Mouse (Mus musculus) urinary bladder, adult 18-20 months (tissue): ENCODE measurements around the gene Atxn7l1.
"Not testable (repeated sequence)": the region's sequence is repeated elsewhere in the genome, so short reads cannot be mapped to it uniquely, and the experiment has no call there.

Experiments used
- DNase-seq, 2 experiments: peaks; one replicate each; pipeline ENCODE4 v3.0.0; 2022; ENCODE audit warnings: low spot score in 2 of 2, mixed read lengths in 2 of 2

The Atxn7l1 gene

DNA sequence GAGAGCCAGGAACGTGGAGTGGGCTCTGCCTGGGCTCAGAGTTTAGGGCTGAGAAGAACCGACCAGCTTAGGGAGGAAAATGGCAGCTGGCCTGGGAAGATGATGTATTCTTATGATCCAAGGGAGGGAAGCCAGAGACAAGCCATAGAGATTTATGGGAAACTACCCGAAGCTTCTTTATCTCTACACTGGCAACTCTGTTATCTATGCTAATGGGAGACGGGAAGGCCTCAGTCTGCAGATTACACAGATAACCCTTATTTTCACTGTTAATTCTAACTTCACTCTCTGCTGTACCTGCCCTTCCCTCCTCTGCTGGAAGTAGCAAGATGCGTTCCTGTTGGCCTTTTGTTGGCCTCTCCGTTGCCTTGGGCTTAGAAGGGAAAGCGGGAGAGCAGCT lies 5.6 kb downstream of the Atxn7l1 start:
- DNase-seq: no peak

DNA sequence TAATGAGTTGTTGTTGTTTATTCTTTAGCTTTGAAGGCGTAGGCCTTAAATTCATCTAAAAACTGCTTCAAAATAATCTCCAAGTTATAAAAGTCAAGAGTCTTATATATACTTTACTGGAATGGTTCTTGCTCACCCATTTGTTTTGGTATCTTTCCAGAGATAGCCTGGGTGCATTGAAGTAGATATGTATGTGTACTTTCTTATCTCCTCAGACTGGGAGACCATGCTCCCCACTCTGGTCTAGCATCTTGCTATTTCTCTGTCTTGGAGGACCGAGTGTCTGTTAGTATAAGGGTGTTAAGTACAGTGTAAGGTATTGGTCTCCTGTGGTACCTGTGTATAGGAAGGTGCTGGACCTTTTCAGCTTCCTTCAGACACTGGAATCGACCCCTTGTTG lies 6.4 kb downstream of the Atxn7l1 start:
- no peak for DNase-seq

DNA sequence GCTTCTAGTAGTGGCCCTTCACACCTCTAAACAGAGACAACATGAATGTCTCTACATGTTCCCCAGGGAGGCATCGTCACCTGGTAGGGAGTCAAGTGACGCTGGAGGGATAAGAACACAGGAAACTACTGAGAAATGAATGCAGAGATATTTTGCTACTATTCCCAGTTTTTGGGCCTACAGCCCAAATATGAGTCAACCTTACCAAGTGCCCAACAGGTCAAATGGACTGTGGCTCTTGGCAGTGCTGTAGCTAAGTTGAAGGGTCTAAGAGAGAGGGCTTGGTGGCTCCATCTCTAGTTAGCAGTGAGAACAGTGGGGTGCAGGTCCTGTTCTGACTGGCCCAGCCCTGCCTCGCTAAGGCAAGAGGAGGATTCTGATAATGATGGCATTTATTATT lies 7.2 kb downstream of the Atxn7l1 start:
- no peak for DNase-seq

DNA sequence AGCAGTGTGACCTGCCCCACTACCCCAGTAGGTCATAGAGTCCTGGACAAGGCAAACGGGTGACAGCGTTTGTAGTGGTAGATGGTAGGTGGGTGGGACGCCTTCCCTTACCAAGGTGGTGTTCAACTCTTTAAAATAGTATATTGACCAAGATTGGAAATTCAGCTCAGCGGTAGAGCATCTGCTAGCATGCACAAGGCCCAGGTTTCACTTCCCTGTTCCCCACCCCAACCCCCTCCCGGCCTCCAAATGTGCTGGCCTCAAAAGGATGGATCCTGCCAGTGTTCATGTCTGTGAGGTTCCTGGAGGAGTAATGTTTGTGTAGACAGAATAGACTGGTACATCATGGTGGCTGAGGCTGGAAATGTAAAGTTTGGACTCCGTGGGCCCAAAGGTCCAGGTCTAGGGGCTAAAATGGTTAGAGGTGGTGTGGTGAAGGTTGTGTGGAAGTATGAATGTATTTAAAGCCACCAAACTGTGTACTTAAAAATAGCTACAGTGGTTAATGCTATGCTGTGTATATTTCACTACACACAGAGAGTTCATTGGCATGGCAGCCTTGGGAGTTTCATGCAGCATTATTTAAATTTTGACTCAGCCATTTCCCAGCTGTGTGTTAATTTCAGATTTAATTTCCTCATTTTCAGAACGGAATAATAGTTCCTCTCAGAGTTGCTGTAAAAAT lies 9.0 kb downstream of the Atxn7l1 start:
- no peak for DNase-seq

DNA sequence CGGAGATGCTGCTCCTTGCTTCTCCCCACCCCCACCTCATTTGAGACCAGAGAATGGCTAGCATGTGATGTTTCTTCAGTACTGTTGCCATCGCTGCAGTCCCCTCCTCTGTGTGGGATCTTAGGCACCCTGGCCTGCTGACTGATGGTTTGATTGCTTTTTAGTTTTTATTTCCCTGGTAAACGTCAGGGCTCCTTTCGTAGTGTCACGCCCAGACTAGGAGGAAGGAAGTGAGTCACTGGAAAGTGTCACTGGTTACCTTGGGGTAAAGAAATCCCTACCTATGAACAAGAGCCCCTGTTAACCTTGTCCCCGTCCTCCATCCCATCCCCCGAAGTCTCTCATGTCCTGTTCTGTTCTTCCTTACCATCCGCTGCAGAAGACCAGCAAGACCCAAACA lies 10.8 kb downstream of the Atxn7l1 start:
- DNase-seq: no peak

DNA sequence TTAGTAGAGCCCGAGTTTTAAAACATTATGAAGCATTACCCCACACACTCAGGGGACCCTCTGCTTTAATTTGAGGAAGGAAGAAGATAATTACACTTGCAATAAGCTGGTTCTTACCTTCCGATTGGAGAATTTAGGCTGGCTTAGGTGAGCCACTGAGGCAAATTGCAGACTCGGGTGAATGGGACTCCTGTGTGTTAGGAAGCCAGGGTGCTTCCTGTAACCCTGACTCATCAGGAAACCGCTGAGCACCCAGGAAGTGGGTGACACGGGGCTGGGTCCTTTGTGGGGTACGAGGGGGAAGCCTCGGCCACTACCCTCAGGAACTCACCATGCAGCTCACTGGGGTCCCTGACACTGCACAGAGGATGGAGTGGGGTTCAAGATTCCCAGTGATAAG lies 12.9 kb downstream of the Atxn7l1 start:
- no peak for DNase-seq

DNA sequence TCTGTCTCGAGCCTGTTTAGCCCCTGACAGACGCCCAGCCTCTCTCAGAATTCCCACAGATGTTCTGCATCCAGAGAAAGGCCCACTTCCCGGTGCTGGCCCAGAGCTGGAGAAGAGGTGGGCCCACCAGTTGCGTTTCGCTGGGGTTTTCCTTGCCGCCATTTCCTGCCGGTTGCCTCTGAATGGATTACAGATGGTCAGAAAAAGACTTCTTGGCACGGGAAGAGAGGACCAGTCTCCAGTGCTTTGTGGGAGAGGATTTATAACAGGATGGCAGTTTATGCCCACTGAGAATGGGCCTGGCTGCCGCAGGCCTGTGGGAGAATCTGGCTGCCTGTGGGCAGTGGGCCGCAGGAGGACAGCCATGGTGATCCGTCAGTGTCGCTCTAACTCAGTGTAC lies 15.0 kb downstream of the Atxn7l1 start:
- DNase-seq: no peak

DNA sequence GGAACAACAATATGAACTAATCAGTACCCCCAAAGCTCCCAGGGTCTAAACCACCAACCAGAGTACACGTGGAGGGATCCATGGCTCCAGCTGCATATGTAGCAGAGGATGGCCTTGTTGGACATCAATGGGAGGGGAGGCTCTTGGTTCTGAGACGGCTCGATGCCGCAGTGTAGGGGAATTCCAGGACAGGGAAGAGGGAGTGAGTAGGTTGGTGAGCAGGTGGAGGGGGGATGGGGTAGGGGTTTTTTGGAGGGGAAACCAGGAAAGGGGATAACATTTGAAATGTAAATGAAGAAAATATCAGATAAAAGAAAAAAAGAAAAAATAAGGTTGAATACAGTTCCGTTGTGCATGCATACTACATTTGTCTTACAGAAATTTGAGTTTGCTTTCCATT lies 16.5 kb downstream of the Atxn7l1 start:
- not testable (repeated sequence) for DNase-seq

DNA sequence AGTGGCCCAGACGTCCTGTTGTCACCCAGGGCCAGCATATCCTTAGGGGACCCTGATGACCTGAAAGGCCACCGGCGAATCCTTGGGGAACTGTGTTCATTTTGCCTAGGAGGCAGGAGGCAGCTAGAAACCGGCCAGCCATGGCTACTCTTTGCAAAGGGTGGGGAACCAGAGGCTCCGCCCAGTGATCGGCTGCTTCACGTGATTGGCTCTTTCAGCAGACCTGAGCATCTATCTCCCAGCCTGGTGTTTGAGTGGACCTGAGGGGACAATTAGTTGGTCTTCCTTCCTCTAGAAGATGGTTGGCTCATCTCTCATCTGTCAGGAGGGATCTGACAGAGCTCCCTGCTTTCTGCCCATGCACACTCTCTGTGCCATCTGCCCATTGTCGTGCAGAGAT lies 19.2 kb downstream of the Atxn7l1 start:
- DNase-seq: no peak

DNA sequence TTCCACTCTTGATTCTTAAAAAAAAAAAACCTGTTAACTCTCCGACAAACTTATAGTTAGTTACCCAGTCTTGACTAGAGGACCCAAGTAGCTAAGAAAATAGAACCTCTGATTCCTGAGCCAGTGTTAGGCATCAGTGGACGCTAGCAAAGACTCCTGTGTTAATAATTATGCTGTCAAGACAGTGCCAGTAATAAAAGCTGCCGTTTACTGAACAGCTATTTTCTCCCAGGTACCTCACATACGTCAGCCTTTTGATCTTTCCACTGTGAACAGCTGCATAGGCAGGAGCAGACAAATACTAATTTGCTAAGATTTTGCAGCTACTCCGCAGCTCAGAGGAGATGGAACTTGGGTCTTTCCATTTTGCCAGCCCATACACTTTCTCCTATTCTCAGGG lies 20.1 kb downstream of the Atxn7l1 start:
- no peak for DNase-seq

DNA sequence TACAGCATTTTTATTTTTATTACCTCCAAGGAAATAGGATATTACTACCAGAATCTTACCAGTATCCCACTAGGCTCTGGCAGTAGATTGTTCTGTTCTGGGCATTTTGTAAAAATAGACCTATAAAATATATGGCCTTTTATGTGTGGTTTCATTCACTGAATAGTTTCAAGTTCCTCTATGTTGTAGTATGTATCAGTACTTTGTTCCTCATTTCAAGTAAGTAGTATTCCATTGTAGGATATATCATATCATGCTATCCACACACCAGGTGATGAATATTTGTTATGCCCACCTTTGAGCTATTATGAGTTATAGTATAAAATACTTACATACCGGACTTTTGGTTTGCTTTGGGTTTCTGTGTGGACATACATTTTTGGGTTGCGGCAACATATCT lies 21.0 kb downstream of the Atxn7l1 start:
- no peak for DNase-seq

DNA sequence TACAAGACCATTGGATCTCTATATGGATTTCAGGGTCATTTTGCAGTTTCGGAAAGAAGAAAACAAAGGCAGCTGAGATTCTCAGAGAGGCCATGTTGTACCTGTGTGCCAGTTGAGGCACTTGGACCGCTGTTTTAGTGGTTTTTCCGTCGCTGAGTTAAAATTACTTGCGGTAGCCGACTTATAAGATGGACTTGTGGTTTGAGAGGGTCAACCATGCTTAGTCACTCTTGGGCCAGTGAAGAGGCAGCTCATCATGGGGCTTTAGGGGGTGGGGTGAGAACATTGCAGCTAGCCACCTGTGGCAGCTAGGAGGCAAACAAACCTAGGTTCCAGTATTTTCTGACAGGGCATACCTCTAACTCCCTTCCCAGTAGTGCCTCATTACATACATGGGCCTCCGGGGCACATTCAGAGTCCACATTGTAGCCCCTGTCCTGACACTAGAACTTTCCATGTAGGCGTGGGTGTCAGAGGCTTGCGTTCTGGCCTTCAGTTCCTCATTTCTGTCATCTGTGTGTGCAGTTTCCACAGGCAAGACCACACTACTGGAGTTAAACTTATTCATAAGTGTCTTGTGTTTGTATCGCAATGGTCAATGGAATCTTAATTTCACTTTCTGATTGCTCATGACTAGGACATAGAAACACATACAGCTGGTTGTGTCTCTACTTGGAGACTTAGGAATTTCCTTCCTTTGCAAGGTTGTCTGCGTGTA lies 22.4 kb downstream of the Atxn7l1 start:
- DNase-seq: no peak

DNA sequence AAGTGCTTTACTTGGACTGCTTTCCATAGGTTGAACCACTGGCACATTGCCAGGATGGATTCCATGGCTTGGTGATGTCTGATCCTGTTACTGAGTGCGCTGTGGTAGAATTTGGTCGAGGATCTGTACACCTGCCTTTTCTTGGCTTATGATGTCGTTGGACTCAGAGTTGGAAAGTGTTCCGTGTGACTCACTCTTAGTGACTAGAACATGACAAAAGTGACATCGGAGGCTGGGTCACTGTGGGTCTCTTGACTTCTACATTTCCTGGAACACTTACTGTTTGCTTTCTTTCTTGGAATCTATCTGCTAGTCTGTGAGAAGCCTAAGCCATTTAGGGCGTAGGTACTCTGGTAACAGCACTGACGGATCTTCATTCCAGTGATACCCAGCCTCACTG lies 23.3 kb downstream of the Atxn7l1 start:
- no peak for DNase-seq

DNA sequence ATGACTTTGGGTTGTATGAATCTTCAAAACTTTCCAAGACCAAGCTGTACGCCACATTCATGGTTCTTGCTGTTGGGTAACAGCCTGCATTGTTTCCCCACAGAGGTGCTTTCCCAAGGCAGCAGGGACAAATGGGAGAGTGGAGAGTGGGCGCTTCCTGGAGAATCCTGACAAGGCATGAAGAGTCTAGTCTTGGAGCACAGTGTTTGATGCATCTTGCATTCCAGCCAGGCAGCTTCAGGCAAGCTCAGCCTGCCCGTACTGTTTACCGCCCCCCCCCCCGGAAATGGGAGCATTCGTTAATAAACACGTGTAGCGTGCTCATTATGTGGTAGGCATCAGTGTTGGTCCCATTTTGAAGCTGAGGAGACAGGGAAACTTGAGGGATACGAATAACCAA lies 25.4 kb downstream of the Atxn7l1 start:
- DNase-seq: no peak

DNA sequence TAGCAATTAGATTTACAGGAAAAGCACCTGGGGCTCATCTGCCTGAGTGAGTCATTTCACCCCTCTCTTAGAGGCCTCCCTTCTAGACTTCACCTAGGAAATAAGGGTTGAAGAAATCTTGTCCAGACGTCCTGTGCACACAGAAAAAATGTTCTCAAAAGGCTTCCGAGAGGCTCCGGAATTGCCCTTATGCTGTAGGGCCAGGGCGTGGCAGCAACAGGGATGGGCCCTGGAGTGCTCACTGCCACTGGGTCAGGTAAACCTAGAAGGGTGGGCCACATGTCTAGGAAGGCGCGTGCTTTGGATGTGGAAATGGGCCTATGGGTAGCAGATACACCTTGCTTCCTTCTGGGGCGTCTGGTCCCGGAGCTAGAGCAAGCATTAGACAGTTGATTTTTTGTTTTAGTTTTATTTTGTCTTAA lies 26.2 kb downstream of the Atxn7l1 start:
- DNase-seq: no peak

DNA sequence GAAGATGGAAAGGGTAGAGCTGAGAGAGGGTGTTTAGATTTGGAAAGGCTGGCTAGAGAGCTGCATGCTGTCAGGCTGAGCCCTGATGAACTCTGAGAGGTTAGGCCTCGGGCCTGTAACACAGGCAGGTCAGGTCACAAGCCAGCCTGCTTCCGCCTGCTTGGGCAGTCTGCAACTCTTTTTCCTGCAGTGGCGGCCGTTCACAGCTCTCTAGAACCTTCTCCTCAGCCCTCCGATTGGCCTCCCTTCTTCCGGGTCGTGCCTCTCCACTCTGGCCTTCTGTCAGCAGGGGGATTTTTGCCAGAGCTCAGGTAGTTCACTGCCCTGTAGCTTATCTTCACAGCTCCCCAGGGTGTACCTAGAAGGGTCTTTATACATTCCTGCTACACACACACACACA lies 26.7 kb downstream of the Atxn7l1 start:
- DNase-seq: no peak

DNA sequence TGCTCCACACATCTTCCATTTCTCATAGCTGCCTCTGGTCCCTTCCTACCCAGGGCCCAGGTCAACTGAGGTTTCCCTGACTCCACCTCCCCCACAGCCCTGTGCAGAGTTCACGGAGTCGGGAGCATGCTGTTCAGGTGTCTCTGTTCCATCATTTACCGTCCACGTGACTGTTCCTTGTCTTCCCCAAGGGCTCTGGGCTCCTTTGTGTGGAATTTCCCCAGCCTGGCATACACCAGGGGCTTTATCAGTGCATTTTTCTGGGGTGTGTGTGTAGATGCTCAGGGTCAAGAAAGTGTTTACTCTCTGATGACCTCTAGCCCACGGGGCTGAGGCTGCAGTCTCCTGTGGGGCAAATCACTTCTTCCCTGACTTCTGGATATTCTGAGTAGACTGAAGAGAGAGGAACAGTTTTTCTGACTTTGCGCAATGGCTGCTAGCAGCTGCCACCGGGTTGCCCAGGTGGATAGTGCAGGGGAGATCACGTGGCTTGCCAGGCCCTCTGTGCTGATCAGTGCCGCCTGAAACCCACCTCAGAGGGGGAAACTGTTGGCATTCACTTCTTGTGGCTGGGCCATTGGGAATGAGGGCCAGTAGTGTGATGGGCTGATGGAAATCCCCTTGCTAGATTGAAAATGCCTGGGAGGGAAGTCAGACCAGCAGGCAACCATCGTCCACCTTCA lies 27.3 kb downstream of the Atxn7l1 start:
- no peak for DNase-seq

DNA sequence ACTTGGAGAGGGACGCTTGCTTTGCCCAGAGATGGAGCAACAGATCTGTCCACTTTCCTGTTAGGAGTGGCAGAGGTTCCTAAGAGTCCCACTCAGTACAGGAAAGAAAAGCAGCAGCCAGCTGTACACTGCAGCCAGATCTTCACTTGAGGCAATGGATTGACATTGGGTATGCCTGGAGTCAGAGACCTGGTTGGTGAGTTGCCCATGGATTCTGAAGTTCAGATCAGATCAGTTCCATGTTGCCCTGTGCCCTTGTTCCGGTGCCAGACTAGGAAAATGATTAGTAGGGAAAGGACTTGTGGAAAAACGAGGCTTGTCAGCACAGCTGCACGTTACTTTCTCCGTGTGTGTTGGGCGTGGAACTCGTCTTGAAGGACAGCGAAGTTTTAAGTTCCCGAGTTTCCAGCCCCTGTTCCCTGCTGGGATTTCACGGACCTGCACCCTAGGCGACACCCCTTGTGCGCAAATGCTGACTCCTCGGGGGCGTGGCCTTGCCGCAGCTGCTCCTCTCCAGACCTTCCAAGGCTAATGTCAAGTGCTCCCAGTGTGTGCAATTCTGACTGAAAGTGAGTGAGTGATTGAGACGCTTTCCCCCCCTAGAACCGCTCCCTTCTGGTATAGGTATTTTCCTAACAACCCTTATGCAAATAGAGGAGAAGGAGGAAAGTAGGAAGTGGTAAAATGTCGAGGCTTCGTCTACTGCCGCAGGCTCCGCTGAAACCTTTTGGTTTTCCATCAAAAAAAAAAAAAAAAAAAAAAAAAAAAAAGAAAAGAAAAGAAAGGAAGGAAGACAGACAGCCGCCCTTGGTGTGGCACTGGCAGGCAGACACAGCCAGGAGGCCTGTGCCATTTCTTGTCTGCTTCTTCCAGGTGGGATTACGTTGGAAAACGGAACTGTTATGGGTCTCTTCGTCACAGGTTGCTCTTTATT lies 28.4 kb downstream of the Atxn7l1 start:
- peak; percentile 28 to 46 for DNase-seq

DNA sequence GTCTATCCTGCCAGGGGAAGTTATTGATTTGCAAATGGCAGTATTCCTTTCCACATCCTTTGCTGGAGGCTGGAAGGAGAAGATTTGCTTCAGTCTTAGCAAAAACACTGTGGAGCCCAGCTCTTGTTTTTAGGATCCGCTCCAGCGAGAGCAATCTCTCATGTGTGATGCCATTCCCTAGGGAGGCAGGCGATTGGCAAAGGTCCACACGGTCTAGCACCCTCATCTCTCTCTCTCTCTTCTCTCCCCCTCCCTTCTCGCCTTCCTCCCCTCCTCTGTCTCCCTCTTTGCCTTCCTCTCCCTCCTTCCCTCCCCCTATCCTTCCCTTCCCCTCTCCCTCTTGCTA lies 29.0 kb downstream of the Atxn7l1 start:
- DNase-seq: no peak

DNA sequence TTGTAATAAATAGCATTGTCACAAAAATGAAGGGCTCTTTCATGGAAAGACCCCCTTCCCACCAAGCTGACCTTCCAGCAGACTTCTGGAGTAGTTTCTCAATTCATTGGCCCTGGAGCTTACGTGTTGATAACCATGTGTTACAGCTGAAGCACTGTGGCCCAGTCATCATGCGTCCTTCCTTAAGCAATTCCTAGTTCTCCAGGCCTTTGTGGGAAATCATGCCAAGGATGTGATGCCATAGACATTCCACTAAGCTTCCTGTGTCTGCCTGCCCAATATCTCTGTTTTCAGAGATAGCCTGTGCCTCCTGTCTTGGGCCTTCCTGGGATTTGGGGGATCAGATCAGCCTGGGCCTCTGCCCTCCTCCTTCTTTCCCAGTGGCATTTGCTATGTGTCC lies 32.9 kb downstream of the Atxn7l1 start:
- no peak for DNase-seq

DNA sequence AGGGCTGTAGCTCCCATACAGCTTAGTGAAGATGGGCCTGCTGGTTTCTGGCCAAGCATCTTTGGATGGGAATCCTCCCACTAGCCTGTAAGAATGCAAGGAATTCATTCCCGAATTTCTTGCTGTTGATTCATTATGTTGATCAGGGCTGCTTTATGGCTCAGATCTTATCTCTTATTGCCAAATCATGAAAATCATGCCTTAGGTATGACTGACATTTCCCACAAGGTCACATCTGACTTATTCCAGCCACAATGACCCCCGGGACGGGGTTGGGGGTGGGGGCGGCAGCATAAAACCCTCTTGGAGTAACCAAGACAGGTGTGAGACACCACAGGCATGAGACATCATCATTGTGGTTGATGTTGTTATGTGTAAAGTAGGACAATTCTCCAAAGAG lies 34.4 kb downstream of the Atxn7l1 start:
- no peak for DNase-seq
